Mouse (Mus musculus): ENCODE results near the gene Dmwd.
A peak's percentile ranks its signal among the peaks of the same experiment; 100 is the strongest.

Dmwd gene

GRCm38 (mm10) chr7:19073504-19073903 is 2.5 kb upstream of the Dmwd start:
- no peak for DNase-seq

- DNase-seq = no peak
Observed at GRCm38 (mm10) chr7:19074494-19074893, 1.5 kb upstream of the Dmwd start.

GRCm38 (mm10) chr7:19075231-19075630 is 796 bp upstream of the Dmwd start:
- no peak for DNase-seq

- DNase-seq = no peak
Observed at GRCm38 (mm10) chr7:19076586-19076991, 562 bp downstream of the Dmwd start.

GRCm38 (mm10) chr7:19077761-19078160 is 1.7 kb downstream of the Dmwd start:
- DNase-seq = no peak

- DNase-seq = no peak
Observed at GRCm38 (mm10) chr7:19078732-19079131, 2.7 kb downstream of the Dmwd start.

DNA sequence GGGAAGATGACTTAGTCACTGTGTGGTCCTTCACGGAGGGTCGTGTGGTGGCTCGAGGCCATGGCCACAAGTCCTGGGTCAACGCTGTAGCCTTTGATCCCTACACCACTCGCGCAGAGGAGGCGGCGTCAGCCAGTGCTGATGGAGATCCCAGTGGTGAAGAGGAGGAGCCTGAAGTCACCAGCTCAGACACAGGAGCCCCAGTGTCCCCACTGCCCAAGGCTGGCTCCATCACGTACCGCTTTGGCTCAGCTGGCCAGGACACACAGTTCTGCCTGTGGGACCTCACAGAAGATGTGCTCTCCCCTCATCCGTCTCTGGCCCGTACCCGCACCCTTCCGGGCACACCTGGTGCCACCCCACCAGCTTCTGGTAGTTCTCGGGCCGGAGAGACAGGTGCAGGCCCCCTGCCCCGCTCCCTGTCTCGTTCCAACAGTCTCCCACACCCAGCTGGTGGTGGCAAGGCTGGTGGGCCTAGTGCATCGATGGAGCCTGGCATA is 4.5 kb downstream of the Dmwd start:
- DNase-seq = no peak

DNA sequence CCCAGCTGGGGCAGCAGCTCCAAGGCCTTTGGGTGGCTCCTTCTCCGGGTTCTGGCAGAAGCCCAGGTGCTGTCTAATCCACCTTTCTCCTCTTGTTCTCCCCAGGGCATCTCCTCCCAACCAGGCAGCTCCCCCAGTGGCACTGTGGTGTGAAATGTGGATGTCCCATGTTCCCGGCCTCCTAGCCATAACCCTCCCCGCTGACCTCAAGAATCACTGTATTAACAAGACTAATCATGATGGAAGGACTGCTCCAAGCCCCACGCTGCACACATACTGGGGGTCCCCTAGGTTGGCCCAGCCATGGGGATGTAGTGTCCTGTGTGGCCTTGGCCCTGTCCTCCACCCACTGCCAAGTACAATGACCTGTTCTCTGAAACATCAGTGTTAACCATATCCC is 6.1 kb downstream of the Dmwd start:
- no peak for DNase-seq

GRCm38 (mm10) chr7:19083096-19083495 is 7.1 kb downstream of the Dmwd start:
- no peak for DNase-seq

DNA sequence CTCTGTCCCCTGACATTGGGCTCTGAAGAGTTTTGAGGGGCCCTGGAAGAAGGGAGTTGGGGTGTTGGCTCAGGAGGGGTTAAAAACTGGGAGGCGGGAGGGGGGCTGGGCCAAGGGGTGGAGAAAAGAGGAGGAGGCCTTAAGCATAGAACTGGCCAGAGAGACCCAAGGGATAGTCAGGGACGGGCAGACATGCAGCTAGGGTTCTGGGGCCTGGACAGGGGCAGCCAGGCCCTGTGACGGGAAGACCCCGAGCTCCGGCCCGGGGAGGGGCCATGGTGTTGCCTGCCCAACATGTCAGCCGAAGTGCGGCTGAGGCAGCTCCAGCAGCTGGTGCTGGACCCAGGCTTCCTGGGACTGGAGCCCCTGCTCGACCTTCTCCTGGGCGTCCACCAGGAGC is 7.7 kb downstream of the Dmwd start, which contains the start of gene Dmpk:
Gene Dmpk (plus strand): TSS at position 149 of the 400 bp plus-strand sequence.
- no peak for DNase-seq

GRCm38 (mm10) chr7:19084277-19084771 is 8.3 kb downstream of the Dmwd start:
- no peak for DNase-seq

- no peak for DNase-seq
Observed at GRCm38 (mm10) chr7:19084921-19085473, 9.0 kb downstream of the Dmwd start.

DNA sequence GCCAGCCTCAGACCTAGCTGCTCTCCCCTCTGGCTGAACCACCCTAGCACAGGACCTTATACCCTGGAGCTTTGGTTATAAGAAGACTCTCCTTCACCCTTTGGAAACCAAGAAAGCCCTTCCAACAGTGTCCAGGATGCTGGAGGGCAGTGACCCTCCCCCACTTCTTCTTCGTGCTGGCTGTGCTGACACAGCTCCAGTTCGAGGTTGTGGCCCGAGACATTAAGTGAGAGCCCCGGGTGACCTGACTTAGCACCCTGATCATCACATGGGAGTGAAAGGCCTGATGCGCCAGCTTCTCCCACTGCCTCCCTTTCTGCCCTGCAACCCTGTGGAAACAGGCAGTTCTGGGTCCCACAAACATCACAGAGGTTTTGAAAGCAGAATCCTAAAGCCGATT is 9.5 kb downstream of the Dmwd start:
- DNase-seq = no peak

DNA sequence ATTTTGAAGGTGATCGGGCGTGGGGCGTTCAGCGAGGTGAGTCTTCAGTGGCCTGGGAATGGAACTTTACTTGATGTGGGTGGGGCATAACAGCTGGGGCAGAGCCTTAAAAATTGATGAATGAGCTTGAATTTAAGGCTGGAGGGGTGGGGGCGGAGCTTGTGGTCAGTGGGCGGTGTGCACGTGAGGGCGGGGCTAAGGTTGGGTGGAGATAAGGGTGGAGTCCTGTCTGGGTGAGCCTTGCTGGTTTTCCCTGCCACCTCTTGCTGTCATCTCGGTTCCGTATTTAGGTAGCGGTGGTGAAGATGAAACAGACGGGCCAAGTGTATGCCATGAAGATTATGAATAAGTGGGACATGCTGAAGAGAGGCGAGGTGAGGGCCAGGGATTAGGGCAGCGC is 10.0 kb downstream of the Dmwd start:
- no peak for DNase-seq

DNA sequence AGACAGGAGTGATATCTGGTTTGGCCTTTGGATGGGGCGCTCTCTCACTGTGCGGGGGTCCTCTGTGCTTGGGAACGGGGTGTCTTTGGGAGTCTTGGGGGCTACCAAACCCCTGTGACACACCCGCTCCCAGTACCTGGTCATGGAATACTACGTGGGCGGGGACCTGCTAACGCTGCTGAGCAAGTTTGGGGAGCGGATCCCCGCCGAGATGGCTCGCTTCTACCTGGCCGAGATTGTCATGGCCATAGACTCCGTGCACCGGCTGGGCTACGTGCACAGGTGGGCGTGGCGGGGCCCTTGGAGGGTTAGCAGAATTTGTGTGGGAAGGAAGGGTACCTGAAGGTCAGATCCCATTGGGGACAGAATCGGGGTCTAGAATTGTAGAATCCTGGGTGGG is 10.7 kb downstream of the Dmwd start:
- DNase-seq = no peak

GRCm38 (mm10) chr7:19088813-19089212 is 12.8 kb downstream of the Dmwd start:
- no peak for DNase-seq

GRCm38 (mm10) chr7:19091913-19092312 is 15.9 kb downstream of the Dmwd start:
- DNase-seq = no peak

DNA sequence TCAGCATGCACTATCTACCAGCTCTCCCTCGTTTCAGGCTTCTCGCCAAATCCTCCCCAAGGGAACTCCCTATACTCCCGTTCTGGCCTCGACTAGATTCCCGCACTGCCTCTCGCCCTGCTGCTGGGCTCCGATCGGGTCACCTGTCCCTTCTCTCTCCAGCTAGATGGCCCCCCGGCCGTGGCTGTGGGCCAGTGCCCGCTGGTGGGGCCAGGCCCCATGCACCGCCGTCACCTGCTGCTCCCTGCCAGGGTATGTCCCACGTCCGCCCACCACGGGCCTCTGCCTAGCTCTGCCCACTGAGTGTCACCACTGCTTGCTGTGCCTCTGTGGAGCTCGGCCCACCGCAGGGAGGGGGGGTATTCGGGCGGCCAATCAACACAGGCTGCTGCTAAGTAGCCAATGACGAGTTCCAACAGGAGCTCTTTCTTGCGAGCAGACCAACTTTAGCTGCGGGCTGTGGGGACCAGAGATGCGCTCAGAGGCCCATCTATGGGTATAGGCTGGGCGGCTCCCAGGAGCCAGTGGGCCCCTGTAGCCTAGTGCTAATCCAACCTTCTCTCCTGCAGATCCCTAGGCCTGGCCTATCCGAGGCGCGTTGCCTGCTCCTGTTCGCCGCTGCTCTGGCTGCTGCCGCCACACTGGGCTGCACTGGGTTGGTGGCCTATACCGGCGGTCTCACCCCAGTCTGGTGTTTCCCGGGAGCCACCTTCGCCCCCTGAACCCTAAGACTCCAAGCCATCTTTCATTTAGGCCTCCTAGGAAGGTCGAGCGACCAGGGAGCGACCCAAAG is 16.6 kb downstream of the Dmwd start:
- DNase-seq = no peak

DNA sequence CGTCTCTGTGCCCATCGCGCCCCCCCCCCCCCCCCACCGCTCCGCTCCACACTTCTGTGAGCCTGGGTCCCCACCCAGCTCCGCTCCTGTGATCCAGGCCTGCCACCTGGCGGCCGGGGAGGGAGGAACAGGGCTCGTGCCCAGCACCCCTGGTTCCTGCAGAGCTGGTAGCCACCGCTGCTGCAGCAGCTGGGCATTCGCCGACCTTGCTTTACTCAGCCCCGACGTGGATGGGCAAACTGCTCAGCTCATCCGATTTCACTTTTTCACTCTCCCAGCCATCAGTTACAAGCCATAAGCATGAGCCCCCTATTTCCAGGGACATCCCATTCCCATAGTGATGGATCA is 17.1 kb downstream of the Dmwd start:
- DNase-seq = no peak

GRCm38 (mm10) chr7:19093537-19094385 is 17.7 kb downstream of the Dmwd start:
- DNase-seq = peak; percentile 45

- DNase-seq = no peak
Observed at GRCm38 (mm10) chr7:19094471-19094825, 18.4 kb downstream of the Dmwd start, which contains the start of gene Six5. Six5 (plus strand) TSS chr7:19094594.

GRCm38 (mm10) chr7:19094826-19095750 is 19.1 kb downstream of the Dmwd start:
- DNase-seq = no peak

Data from cerebellum, adult 9-10 months (tissue).